Mouse (Mus musculus) E14TG2a.4 (cell line): ENCODE data around the gene Ms4a7.

Experiments used
- CTCF ChIP-seq: conservative IDR thresholded peaks from 2 replicates; pipeline ENCODE4 v1.5.1; 2014; ENCODE audit warnings: low read length
- POU5F1 ChIP-seq: IDR thresholded peaks from 2 replicates; pipeline ENCODE4 v1.6.1; 2014; ENCODE audit warnings: low read length, borderline replicate concordance

GRCm38 (mm10) chr19:11349698-11350481 is 13.9 kb upstream of the Ms4a7 start:
- TF ChIP-seq CTCF (no peak), POU5F1 (no peak)
